Mouse (Mus musculus) T-helper 17 cell (primary cell): ENCODE data around the gene Spocd1.
"Not testable (repeated sequence)": the region's sequence is repeated elsewhere in the genome, so short reads cannot be mapped to it uniquely, and the experiment has no call there.

Experiments used
- in situ Hi-C, 2 experiments: fragments of 300-600 bp; cut with MboI, MseI; formaldehyde crosslinking; loops; 1 replicate in 1 of 2; 2 replicates in 1 of 2; pipeline ENCODE4 v1.15.1; 2025; ENCODE audit warnings: high pct_unique_total_duplicates in 2 of 2

Spocd1 gene

DNA sequence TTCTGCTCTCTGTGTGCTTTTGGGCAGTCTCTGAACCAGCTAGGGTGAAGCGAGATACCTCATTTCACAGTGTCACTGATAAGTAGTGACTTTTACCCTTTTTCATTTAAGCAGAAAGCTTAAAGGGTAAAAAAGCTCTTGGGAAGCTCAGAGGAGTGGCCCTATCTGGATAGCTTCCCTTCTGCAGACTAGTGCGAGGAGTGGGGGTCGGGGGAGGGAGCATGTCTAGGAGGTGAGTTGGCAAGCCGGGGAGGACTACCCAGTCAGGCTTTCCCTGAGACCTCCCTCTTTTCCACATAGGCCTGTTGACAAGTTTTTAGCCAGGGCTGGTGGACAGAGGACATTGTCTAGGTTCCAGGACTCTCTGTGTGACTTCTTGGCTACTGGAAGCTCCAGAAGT is at the start of gene Spocd1:
TSS of gene Spocd1 (plus strand) at position 301 of the 400 bp plus-strand sequence.
- in situ Hi-C loops = no loop called here

DNA sequence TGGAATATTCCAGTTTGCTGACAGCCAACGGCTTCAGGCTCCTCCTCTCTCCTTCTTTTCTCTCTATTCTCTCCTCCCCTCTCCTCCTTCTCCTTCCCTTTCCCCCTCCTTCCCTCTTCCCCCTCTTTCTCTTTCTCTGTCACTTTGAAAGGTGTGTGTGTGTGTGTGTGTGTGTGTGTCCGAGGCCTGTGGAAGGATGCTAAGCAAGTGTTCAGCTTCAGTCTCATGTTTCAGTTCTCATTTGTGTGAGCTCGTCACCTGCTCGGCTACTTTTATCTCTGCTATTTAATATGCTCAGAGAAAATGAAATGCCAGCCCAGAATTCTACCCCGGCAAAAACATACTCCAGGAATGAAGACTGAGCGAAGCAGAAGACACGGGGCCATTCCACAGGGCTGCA is 48.4 kb upstream of the Spocd1 start:
- in situ Hi-C loops = no loop called here

DNA sequence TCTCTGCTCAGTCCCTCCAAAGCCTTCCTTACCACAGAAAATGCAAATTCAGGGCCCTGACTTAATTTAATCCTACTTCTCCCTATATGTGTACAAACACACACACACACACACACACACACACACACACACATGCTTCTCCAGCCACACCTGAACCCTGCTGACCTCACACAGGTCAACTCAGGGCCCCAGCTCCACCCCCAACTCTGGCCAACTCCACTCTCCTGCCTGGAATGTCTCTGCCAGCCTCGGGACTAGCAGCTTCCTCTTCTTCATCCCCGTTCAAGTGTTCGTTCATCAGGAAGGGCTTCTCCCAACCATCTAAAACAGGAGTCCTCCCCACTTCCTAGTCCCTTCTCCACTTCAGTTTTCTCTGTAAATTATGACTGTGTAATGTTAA is 47.4 kb upstream of the Spocd1 start:
- in situ Hi-C loops = no loop called here

DNA sequence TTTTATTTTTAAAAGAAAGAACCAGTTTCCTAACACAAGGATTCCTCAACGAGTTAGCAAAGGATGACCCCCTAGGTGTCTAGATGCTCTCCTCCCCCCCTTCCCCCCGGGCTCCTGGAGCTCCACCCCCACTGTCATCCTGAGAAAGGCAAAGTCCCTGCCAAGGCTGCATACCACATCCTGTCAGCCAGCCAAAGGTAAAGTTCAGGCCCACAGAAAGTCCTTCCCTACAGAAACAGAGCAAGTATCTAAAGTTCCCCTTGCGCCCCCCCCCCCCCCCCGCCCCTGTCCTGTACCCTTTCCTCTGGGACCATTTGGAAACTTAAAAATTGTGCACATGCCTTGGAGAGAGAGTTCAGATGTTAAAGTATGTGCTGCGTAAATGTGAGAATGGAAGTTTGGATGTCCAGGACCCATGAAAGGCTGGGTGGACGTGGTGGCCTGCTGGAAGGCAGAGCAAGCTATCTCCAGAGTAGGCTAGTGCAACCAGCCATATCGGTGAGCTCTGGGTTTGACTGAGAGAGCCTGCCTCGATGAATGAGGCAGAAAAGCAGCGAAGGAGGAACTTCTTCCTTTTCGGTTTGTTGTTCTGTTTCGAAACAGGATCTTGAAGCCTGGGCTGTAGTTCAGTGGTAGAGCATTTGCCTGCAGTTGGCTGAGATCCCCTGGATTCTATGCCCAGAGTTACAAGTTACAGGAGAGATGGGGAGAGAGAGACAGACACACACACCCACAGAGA is 46.3 kb upstream of the Spocd1 start:
- in situ Hi-C loops = no loop called here

DNA sequence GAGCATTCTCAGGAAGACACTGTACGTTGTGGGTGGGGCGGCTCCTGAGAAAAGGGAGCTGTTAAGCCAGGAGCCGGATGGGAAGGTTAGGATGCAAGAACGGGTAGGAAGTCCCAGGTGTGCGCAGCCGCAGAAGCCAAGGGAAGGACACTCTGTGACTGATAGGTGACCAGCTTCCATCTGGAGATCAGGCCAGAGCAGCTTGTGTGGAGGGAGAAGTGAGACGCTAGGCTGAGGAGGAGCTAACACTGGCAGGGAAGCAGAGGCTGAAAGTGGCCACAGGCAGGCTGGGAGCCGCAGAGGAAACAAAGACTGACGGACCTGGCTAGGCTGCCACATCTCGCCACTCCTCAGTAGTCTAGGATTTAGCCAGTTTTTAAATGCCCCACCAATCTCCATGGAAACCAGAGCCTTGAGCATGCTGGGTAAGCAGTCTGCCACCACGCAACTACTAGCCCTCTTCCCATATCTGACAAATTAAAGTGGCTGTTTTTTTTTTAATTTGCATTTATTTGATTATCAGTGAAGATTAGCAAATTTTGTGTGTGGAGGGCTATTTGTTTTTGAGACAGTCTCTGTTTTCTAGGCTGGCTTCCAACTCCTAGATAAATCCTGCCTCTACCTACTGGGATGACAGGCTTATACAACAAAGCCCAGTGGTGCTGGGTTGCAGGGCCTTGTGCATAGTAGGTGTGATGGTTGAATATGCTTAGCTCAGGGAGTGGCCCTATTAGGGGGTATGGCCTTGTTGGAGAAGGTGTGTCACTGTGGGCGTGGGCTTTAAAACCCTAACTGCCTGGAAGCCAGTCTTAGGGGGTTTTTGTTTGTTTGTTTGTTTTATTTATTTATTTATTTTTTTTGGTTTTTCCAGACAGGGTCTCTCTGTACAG is 44.8 kb upstream of the Spocd1 start:
- in situ Hi-C loops = no loop called here

DNA sequence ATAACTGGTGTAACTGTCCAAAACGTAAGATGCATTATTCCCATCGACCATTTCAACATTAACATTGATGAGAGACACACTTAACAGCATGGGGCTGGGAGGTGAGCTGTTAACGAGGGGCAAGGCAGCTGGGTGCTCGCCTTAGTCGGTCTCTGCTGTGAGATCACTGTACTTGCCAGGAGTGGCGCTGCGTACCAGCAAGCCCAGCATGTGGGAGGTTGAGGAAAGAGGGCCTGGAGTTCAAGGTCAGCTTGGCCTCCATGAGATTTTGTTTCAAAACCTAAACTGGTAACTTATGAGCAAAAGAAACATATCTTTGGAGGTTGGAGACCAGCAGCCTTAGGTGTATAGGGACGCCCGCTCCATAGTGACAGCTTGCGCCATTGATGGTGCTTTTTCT is 39.4 kb upstream of the Spocd1 start:
- in situ Hi-C loops = no loop called here

DNA sequence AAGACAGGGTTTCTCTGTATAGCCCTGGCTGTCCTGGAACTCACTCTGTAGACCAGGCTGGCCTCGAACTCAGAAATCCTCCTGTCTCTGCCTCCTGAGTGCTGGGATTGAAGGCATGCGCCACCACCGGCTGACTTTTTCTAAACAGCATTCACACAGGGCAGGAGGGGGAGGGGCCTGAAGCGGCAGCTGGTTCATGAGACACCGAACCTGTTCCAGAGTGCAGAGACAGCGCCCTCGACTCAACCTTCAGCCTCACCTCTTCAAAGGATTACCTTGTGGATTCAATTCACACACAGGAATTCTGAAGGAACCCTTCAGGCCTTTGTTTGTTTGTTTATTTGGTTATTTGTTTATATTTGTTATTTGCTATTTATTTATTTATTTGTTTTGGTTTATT is 39.0 kb upstream of the Spocd1 start:
- in situ Hi-C loops = no loop called here

DNA sequence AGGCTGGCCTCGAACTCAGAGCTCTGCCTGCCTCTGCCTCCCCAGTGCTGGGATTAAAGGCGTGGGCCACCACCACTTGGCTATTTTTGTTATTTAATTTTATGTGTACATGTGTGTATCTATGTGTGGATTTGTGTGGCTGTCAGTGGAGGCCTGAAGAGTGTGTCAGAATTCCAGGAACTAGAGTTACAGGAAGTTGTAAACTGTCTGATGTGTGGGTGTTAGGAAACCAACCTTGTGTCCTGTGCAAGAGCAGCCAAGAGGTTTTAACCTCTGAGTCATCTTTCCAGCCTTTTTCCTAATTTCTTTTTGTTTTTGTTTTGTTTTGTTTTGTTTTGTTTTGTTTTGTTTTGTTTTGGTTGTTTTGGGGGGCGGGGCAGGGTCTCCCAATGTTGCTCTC is 34.2 kb upstream of the Spocd1 start:
- in situ Hi-C loops = no loop called here

DNA sequence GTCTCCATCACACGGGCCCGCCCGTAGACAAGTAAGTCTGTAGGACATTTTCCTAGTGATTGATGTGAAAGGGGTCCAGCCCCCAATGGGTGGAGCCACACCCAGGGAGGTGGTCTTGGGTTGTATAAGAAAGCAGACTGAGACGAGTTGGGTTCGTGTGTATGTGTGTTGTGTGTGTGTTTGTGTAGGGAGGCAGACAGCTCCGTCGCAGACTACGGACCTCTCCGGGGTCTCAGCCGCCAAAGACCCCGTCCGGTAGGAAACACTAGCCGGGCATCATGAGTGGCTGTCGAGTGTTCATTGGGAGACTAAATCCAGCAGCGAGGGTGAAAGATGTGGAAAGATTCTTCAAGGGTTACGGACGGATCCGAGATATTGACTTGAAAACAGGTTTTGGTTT is 30.2 kb upstream of the Spocd1 start:
- in situ Hi-C loops = not testable (repeated sequence)

DNA sequence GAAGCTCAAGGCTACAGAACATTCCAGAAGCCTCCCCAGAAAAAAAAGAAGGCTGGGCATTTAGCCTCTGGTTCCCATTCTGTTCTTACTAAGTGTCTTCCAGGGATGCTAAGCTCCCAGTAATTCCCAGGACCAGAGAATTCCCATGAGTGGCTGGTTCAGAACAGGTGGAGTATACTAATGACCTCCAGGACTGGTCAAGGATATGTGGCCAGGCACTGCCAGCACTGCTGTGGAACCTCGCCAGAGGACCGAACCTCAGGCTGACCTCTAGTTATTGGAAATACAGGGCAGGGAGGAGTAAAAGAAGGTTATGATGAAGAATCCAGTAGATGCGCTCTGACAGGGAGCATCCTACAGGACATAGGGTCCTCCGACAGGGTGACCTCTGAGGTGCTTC is 26.7 kb upstream of the Spocd1 start:
- in situ Hi-C loops = loop anchor here in 1 of 2 experiments (10.0 kb wide), 1 partner anchor 482 kb away; no protein-coding TSS in a partner anchor

DNA sequence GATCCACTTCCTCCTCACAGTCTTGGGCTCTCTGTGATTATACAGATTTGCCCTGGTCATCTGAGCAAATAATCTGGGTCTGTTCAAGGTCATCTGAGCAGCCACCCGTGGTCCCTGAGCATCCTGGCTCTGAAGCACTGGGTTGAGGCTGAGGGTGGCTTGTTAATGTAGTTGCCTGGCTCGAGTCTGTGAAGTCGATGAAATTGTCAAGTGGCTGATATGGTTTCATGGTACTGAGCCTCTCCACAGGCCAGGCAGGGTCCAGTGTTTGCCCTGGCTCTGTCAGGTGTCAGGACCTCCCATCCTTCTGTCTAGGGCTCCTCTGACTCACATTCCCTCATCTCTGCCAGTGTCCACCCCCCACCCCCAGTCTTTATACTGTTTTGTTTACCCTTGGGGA is 25.5 kb upstream of the Spocd1 start:
- in situ Hi-C loops = loop anchor here in 1 of 2 experiments (10.0 kb wide), 1 partner anchor 481 kb away; no protein-coding TSS in a partner anchor

DNA sequence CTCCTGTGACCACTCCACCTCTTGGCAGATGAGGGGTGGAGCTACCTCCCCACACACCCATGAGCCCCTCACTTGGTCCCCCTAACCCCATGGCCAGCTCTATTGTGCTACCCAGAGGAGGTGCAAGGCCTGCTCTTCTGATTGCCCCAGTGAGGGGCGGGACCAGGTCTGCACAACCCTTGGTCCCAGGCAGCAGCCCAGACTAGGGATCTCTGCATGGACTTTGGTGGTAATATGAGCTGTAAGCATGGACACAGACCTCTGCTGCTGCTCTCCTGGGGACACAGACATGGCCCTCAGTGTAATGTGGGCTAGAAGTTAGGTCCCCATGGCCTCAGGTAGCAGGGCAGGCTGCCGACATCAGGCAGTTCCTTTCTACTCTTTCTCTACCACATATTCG is 24.0 kb upstream of the Spocd1 start:
- in situ Hi-C loops = loop anchor here in 1 of 2 experiments (10.0 kb wide), 1 partner anchor 480 kb away; no protein-coding TSS in a partner anchor

DNA sequence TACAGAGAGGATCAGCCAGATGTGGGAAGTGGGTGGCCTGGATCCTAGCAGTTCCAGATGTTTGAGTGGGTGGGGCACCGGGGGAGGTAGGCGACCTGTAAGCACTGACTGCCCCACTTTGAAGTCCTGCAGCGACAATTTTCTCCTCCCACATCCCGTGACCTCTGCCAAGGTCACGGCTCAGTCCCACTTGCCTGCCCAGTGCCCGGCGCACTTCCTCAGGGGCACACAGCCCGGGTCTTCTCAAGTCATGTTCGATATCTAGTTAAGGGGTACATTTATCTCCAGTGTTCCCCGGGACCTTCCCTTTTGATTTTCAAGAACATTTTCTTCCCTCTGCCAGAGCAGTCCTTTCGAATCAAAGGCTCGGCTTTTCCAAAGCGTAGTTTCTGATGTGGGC is 23.0 kb upstream of the Spocd1 start:
- in situ Hi-C loops = loop anchor here in 1 of 2 experiments (10.0 kb wide), 1 partner anchor 479 kb away; no protein-coding TSS in a partner anchor

DNA sequence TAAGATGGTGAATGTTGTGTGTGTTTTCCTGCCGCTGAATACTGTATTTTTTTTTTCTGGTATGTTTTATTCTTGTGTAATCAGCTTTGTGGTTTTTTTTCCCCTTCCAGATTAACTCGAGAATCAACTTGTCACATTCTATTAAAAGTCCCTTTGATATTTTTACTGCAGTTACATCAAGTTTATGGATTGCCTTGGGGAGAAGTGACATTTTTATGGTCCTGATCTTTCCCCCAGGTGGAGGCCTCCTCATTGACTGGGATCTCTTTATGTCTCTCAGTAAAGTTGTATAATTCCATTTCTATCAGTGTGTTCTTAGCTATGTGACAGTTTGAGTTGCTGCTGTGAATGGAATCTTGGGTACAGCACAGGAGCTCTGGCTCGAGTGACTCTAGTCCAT is 20.2 kb upstream of the Spocd1 start:
- in situ Hi-C loops = loop anchor here in 1 of 2 experiments (10.0 kb wide), 1 partner anchor 476 kb away; no protein-coding TSS in a partner anchor

DNA sequence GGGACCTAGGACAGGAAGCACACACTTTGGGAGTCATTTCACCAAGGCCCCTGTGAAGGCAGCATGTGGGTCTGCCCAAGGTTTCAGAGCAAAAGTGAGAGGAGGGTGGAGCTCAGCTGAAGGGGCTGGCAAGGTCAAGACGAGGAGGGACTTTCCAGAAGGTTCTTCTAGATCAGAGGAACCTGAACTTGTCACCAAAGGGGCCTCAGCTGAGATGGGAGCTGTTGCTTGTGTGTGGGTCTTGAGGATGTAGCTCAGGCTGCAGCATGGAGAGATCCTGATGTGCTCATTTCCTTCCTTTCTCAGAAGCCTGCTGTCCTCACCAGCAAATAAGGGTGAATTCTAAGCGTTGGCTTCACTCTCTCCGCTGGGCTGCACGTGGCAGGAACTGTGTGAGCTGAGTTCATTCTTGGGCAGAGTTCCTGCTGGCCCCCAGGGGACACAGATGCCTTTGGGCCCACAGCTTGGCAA is 19.8 kb upstream of the Spocd1 start:
- in situ Hi-C loops = loop anchor here in 1 of 2 experiments (10.0 kb wide), 1 partner anchor 476 kb away; no protein-coding TSS in a partner anchor

DNA sequence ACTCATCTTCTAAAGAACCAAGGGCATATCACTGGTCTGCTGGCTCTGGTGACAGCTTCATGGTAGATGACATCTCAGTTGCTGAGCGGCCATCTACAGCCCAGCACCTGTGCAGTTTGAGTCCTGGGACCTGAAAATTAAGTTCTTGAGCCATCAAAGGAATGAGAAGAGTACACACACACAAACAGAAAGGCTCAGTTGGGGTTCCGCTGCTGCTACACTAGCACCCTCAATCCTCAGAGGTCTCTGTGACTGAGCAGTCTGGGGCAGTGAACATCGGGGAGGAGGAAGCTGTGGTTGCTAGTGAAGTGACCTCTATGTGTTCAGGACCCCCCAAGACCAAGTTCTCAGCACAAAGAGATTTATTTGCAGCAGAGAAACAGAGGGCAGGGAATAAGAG is 16.1 kb upstream of the Spocd1 start:
- in situ Hi-C loops = no loop called here

DNA sequence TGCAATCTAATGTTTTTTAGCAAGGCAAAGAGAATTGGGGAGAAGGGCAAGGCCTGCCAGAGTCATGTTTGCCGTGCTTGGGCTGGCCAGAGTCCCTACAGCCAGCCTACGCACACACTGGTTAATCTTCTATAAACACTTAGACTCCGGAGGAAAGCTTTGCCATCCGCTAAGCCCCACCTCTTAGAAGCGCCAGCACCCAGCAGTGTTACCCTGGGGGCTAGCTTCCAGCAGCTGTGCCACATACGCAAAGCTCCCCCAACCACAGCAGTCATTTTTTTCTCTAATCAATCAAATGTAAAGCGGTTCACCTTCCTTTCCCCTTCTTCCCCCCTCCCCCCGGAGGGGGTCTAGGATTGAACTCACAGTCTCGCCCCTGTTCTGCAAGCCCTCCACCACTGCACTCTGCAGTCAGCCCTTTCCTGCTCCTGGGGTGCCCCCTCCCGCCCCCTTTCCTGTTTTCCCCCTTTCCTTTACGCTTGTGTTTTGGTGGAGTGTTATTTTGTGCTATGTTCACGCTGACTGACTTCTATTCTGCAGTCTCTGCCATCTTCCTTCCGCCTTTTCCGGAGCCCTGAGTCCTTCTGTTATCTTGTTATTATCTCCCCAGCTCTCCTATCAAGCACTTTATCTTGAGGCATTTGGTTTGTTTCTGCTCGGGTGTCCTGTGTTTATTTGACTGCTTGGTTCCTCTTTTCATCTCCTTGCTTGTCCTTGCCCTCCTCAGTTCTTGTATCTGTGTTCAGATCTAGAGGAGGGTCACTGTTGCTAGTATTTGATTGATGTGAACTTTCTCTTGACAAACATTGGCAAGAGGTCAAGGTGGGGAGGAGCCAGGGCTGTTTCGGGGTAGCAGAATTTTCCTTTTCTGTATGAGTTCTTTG is 15.0 kb upstream of the Spocd1 start:
- in situ Hi-C loops = no loop called here

DNA sequence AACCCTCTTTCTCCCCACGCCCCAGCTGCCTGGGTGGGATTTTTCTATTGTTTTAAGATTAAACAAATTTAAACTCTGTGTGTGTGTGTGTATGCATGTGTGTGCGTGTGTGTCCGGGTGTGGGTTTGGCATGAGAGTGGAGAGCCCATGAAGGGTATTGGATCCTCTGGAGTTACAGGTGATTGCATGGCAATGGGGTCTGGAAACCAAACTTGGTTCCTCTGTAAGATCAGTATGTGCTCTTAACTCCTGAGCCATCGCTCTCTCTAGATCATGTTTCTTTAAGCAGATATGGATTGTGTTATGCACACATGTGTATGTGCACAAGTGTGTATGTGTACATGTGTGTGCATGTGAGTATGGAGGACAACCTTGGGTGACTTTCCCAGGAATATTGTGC is 14.4 kb upstream of the Spocd1 start:
- in situ Hi-C loops = no loop called here

DNA sequence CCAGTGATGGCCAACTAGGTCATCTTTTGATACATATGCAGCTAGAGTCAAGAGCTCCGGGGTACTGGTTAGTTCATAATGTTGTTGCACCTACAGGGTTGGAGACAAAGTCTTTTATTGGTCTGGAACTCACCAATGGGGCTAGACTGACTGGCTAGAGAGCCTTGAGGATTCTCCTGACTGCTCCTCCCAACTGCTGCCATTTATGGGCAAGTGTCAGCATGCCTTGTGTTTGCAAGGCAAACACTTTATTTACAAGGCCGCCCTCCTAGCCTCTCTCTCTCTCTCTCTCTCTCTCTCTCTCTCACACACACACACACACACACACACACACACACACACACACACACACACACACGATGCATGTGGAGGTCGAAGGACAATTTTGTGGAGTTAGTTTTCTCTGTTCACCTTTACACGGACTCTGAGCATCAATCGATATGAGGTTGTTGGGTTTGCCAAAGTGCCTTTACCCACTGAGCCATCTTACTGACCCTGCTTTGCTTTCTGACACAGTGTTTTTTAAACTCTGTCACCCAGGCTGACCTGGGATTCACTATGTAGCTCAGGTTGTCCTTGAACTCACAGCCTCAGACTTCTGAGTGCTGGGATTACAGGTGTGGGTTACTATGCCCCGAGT is 13.6 kb upstream of the Spocd1 start:
- in situ Hi-C loops = no loop called here

DNA sequence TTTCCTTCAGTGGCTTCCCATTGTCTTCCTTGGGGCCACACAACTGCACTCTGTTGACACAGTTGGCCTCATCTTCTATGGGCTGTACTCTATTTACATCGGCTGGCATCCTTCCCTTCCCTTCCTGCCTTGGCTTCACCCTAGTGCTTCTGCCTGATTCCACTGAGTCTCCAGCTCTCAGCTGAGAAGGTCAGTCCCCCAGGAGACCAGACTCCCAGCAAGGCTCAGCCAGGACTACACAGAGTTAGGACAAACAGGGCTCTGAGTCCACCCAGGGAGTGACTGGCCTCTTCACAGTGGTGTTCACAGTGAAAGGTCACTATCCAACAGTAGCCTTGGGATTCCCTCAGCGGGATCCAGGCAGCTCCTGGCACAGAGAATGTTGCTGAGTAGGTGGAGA is 12.9 kb upstream of the Spocd1 start:
- in situ Hi-C loops = no loop called here
